Mouse (Mus musculus) G1E (cell line): ENCODE data around the gene Uox.

Experiments
- CTCF ChIP-seq: IDR thresholded peaks from 2 replicates; pipeline ENCODE4 v1.5.1; 2012; ENCODE audit warnings: low read depth, low read length, inconsistent platforms, mixed read lengths
- GATA1 ChIP-seq: IDR thresholded peaks from 2 replicates; pipeline ENCODE4 v1.6.1; 2012; ENCODE audit warnings: borderline replicate concordance, low read length, inconsistent platforms, mixed read lengths
- GATA2 ChIP-seq: IDR thresholded peaks from 2 replicates; pipeline ENCODE4 v1.6.1; 2012; ENCODE audit warnings: low read depth, low read length, inconsistent platforms, borderline replicate concordance
- POLR2AphosphoS5 ChIP-seq: IDR thresholded peaks from 2 replicates; pipeline ENCODE4 v1.6.1; 2012; ENCODE audit warnings: low read depth, low read length, inconsistent platforms; ENCODE audit not compliant: insufficient replicate concordance

GRCm38 (mm10) chr3:146679646-146680045 is 109.4 kb downstream of the Uox start:
- TF ChIP-seq CTCF (no peak), POLR2AphosphoS5 (no peak), GATA1 (no peak), GATA2 (no peak)
